Mouse (Mus musculus): ENCODE measurements around the gene F11r. TPM values are rescaled to one million over a fixed set of nuclear protein-coding genes. Genes with fewer than 3 reads are reported as not detected.

F11r gene
- polyA plus RNA-seq, 1 experiment from 2014 or later, result 70.6 TPM

- WGBS, result 63% methylated on average over 9 of the region's 9 CpGs
- no peak for ATAC-seq (ENCODE audit: insufficient number of reproducible peaks, low FRiP score, low TSS enrichment, low read depth)
- no peaks in the 10 kb centered on the region for H3K36me3 ChIP-seq
- no peak overlapping the region for H3K4me2 ChIP-seq
- no peaks in the 10 kb centered on the region for H3K9me3 ChIP-seq
- no peak overlapping the region for H3K4me3 ChIP-seq
- H3K9ac ChIP-seq, result no peak overlapping the region
- H3K4me1 ChIP-seq, result no peaks in the 10 kb centered on the region
- H3K27me3 ChIP-seq, result no peaks in the 10 kb centered on the region
- no peak overlapping the region for H3K27ac ChIP-seq
These were observed 36.7 kb downstream of the F11r start for GRCm38 (mm10) chr1:171473920-171474640.

DNA sequence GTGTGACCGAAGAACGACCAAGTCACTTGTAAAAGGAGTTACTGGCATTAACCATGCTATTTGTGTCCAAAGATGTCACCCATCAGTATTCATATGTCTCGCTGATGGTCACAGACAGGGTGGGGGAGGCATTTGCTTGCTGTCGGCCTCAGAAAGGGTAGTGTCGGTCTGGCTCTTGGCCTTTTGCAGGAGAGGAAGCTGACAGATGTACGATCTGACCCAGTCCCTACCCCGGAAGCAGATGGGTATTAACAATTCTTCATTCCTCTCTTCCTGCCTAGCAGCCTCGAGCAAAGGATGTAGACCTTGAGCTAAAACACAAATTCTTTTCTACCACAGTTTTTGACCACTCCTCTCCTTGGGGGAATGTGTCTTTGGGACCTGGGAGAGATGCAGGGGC lies 39.8 kb downstream of the F11r start:
- no peak overlapping the region for H3K4me2 ChIP-seq
- no peak for ATAC-seq (ENCODE audit: insufficient number of reproducible peaks, low FRiP score, low TSS enrichment, low read depth)
- WGBS, result 69% methylated on average over 8 of the region's 8 CpGs

DNA sequence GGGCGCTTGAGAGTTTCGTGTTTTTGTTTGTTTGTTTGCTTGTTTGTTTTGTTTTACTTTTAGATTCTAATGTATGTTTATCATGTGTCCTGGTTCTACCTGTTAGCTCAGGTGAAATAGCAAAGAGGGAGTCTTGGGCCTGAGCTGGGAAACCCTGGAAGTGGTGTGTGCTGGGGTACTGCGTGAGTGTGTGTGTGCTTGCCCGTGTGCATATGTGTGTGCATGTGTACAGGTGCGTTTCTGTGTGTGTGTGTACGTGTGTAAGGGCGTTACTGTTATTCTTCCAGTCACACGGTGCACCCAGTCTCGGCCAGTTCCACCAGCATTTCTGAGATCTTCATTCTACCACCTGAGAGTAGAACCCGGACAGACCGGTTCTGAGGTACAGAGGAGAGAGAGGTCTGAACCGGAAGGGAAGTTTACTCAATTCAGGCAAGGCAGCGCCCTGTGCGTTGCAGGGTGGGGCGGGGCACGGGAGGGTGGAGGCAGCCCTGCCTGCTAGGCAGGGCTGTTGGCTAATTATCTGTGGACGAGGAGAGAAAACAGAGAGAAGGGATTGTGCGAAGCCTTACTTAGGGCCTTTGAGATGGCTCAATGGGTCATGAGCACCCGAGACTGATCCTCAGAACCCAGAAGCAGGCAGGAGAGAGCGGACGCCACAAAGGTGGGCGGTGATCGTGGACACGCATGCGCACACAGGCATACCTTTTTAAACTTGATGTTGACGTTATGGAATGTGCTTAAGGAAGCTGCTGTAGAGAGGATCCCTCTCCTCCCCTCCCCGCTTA lies 40.6 kb downstream of the F11r start:
- Histone ChIP-seq H3K9ac (peak overlapping the region; percentile 23; the same call in 1 of the 2 replicates), H3K4me2 (peak overlapping the region; percentile 36), H3K4me3 (peak overlapping the region; percentile 33), H3K27ac (peak overlapping the region; percentile 84), H3K36me3 (no peaks in the 10 kb centered on the region), H3K9me3 (no peaks in the 10 kb centered on the region), H3K4me1 (no peaks in the 10 kb centered on the region), H3K27me3 (no peaks in the 10 kb centered on the region)
- 57% methylated on average over 27 of the region's 27 CpGs for WGBS
- peak; percentile 74 for ATAC-seq (ENCODE audit: insufficient number of reproducible peaks, low FRiP score, low TSS enrichment, low read depth)

More for the DNA sequence above, 39.8 kb downstream of the F11r start:
- H3K36me3 ChIP-seq, result no peaks in the 10 kb centered on the region
- H3K9me3 ChIP-seq, result no peaks in the 10 kb centered on the region
- H3K27me3 ChIP-seq, result no peaks in the 10 kb centered on the region
- peak overlapping the region; percentile 57 for H3K27ac ChIP-seq
- no peak overlapping the region for H3K4me3 ChIP-seq
- no peak overlapping the region for H3K9ac ChIP-seq
- H3K4me1 ChIP-seq, result no peaks in the 10 kb centered on the region

GRCm38 (mm10) chr1:171478968-171479367 lies 41.6 kb downstream of the F11r start:
- Histone ChIP-seq H3K9ac (no peak overlapping the region), H3K27ac (no peak overlapping the region; the same call in 1 of the 2 replicates), H3K36me3 (no peaks in the 10 kb centered on the region), H3K4me3 (no peak overlapping the region), H3K4me2 (no peak overlapping the region), H3K4me1 (no peaks in the 10 kb centered on the region), H3K9me3 (no peaks in the 10 kb centered on the region), H3K27me3 (no peaks in the 10 kb centered on the region)
- WGBS, result 38% methylated on average over 2 of the region's 2 CpGs
- no peak for ATAC-seq (ENCODE audit: insufficient number of reproducible peaks, low FRiP score, low TSS enrichment, low read depth)

GRCm38 (mm10) chr1:171494241-171494640 lies 56.9 kb downstream of the F11r start:
- Histone ChIP-seq H3K27me3 (no peaks in the 10 kb centered on the region), H3K4me2 (no peak overlapping the region), H3K27ac (no peak overlapping the region), H3K4me3 (no peak overlapping the region), H3K4me1 (no peaks in the 10 kb centered on the region), H3K9me3 (0 out of 2 replicates have a peak, but pooled peaks cover 3% of the 10 kb centered on the region), H3K36me3 (no peaks in the 10 kb centered on the region), H3K9ac (no peak overlapping the region)
- no peak for ATAC-seq (ENCODE audit: insufficient number of reproducible peaks, low FRiP score, low TSS enrichment, low read depth)
- WGBS, result 84% methylated on average over 13 of the region's 13 CpGs

GRCm38 (mm10) chr1:171495371-171495770 lies 58.0 kb downstream of the F11r start:
- H3K4me3 ChIP-seq, result no peak overlapping the region
- ATAC-seq (ENCODE audit: insufficient number of reproducible peaks, low FRiP score, low TSS enrichment, low read depth), result no peak
- 82% methylated on average over 6 of the region's 6 CpGs for WGBS
- H3K9ac ChIP-seq, result no peak overlapping the region
- H3K27me3 ChIP-seq, result no peaks in the 10 kb centered on the region
- H3K27ac ChIP-seq, result no peak overlapping the region
- H3K9me3 ChIP-seq, result 0 out of 2 replicates have a peak, but pooled peaks cover 3% of the 10 kb centered on the region
- H3K4me1 ChIP-seq, result no peaks in the 10 kb centered on the region
- H3K36me3 ChIP-seq, result no peaks in the 10 kb centered on the region
- no peak overlapping the region for H3K4me2 ChIP-seq

GRCm38 (mm10) chr1:171499856-171500255 lies 62.5 kb downstream of the F11r start:
- ATAC-seq (ENCODE audit: insufficient number of reproducible peaks, low FRiP score, low TSS enrichment, low read depth), result no peak
- H3K4me3 ChIP-seq, result no peak overlapping the region
- no peak overlapping the region for H3K4me2 ChIP-seq
- H3K9me3 ChIP-seq, result no peaks in the 10 kb centered on the region
- no peaks in the 10 kb centered on the region for H3K36me3 ChIP-seq
- WGBS, result 76% methylated on average over 5 of the region's 5 CpGs
- peaks cover 7% of the 10 kb centered on the region for H3K4me1 ChIP-seq
- no peak overlapping the region for H3K9ac ChIP-seq
- no peaks in the 10 kb centered on the region for H3K27me3 ChIP-seq
- no peak overlapping the region for H3K27ac ChIP-seq

DNA sequence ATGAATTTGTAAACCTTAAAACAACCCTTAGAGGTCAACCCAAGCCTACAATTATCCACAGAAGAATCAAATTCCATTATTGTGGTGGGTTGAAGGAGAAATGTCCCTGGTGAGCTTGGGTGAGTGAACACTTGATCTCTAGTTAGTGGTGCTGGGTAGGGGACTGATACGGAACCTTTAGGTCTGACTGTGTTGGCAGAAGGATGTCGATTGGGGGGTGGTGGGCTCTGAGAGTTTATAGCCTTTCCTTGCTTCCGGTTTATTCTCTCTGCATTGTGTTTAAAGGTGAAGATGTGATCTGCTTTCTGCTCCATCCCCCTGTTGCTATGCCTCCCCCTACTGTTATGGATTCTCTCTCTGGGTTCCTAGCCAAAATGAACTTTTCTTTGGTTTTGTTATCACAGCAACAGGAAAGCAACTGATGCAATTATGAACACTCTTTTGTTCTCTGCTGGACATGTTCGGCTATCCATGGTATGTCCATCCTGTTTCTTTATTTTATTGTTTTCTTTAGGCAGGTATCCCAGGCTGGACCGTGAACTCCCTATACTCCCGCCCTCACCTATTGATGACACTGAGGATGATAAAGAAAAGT lies 63.8 kb downstream of the F11r start:
- no peak overlapping the region for H3K4me2 ChIP-seq
- WGBS, result 63% methylated on average over 6 of the region's 6 CpGs
- ATAC-seq (ENCODE audit: insufficient number of reproducible peaks, low FRiP score, low TSS enrichment, low read depth), result no peak
- H3K9me3 ChIP-seq, result no peaks in the 10 kb centered on the region
- H3K27me3 ChIP-seq, result no peaks in the 10 kb centered on the region
- H3K4me3 ChIP-seq, result no peak overlapping the region
- H3K4me1 ChIP-seq, result peaks cover 7% of the 10 kb centered on the region
- H3K27ac ChIP-seq, result peak overlapping the region; percentile 67; the same call in 1 of the 2 replicates
- no peaks in the 10 kb centered on the region for H3K36me3 ChIP-seq
- H3K9ac ChIP-seq, result no peak overlapping the region

GRCm38 (mm10) chr1:171501636-171502080 lies 64.3 kb downstream of the F11r start:
- Histone ChIP-seq H3K4me3 (peak overlapping the region; percentile 14; the same call in 1 of the 2 replicates), H3K27me3 (no peaks in the 10 kb centered on the region), H3K9me3 (no peaks in the 10 kb centered on the region), H3K36me3 (no peaks in the 10 kb centered on the region), H3K9ac (no peak overlapping the region), H3K4me1 (peaks cover 7% of the 10 kb centered on the region), H3K27ac (peak overlapping the region; percentile 67), H3K4me2 (peak overlapping the region; percentile 37; the same call in 1 of the 2 replicates)
- 4% methylated on average over 5 of the region's 5 CpGs for WGBS
- no peak for ATAC-seq (ENCODE audit: insufficient number of reproducible peaks, low FRiP score, low TSS enrichment, low read depth)

DNA sequence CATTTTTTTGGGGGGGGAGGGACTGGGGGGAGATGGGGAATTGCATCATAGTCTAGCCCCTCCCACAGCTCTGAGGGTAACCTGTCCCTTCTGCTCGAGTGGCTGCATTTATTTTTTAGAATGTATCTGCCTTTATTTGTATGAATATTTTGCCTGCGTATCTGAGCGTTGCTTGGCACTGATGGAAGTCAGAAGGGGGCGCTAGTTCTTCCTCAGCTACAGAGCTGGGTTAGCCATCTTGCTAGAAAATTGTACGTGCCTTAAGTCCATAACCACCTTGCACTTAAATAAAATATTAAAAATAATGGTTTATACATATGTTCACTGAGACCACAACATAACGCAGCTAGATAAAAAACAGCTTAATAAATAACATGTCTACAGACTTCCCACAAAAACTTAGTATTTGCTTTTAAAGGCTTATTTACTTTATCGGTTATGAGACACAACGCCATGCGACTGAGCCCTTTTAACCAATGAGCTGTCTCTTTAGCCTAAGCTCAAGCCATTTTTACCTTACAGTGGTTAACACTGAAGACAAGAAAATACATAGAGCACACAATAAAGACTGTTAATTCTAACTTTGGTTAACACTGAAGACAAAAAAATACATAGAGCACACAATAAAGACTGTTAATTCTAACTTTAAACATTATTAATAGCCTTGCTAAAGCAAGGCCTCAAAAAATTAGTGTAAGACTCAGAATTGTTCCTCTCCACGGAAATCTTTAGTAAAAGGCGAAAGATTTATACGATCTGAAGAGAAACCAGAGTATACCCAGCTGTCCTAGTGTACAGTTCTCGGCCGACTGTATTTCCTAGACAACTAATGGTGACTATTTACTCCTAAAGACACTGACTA lies 65.3 kb downstream of the F11r start:
- H3K9me3 ChIP-seq, result no peaks in the 10 kb centered on the region
- peaks cover 7% of the 10 kb centered on the region for H3K4me1 ChIP-seq
- no peaks in the 10 kb centered on the region for H3K36me3 ChIP-seq
- H3K4me3 ChIP-seq, result peak overlapping the region; percentile 57
- no peaks in the 10 kb centered on the region for H3K27me3 ChIP-seq
- ATAC-seq (ENCODE audit: insufficient number of reproducible peaks, low FRiP score, low TSS enrichment, low read depth), result peak; percentile 85
- 1% methylated on average over 14 of the region's 14 CpGs for WGBS
- no peak overlapping the region for H3K9ac ChIP-seq
- peak overlapping the region; percentile 96 for H3K27ac ChIP-seq
- H3K4me2 ChIP-seq, result peak overlapping the region; percentile 70; the same call in 1 of the 2 replicates

- H3K4me3 ChIP-seq, result peak within 1 kb of the TSS; percentile 57
- ATAC-seq (ENCODE audit: insufficient number of reproducible peaks, low FRiP score, low TSS enrichment, low read depth), result peak; percentile 85
- H3K4me1 ChIP-seq, result peaks cover 7% of the 10 kb centered on the region
- peak within 1 kb of the TSS; percentile 70 for H3K4me2 ChIP-seq
- WGBS, result under 1% methylated on average over 19 of the region's 19 CpGs
- peak within 1 kb of the TSS; percentile 65 for H3K9ac ChIP-seq
- no peaks in the 10 kb centered on the region for H3K36me3 ChIP-seq
- no peaks in the 10 kb centered on the region for H3K9me3 ChIP-seq
- H3K27ac ChIP-seq, result peak within 1 kb of the TSS; percentile 96
- H3K27me3 ChIP-seq, result no peaks in the 10 kb centered on the region
These were observed 65.9 kb downstream of the F11r start, which contains the start of gene Alyref2 for GRCm38 (mm10) chr1:171503250-171503591. TSS of gene Alyref2 (plus strand) at chr1:171503478.
